Mouse (Mus musculus) kidney, embryonic 16.5 days (tissue): ENCODE results near the gene Mrtfa. TPM values are rescaled to one million over a fixed set of nuclear protein-coding genes. Genes with fewer than 3 reads are reported as not detected.

ENCODE experiments used
- ATAC-seq: fragments of 200-750 bp; cut with Nextera tagmentation; 2 replicates; pipeline ENCODE4 v1.8.0; 2017; ENCODE audit warnings: moderate TSS enrichment; ENCODE audit not compliant: low FRiP score, low TSS enrichment
- H3K27ac ChIP-seq: fragments of 300-500 bp; sonication (generic); 2 replicates; pipeline ENCODE4 v1.5.1; 2014; ENCODE audit warnings: low read length
- H3K27me3 ChIP-seq: fragments of 300-500 bp; sonication (generic); 2 replicates; pipeline ENCODE4 v1.6.1; 2014; ENCODE audit warnings: low read length, control low read depth, mixed read lengths; ENCODE audit not compliant: insufficient read depth
- H3K36me3 ChIP-seq: fragments of 300-500 bp; sonication (generic); 2 replicates; pipeline ENCODE4 v1.6.1; 2014; ENCODE audit warnings: low read length, control low read depth, mixed read lengths; ENCODE audit not compliant: insufficient read depth
- H3K4me1 ChIP-seq: fragments of 300-500 bp; sonication (generic); 2 replicates; pipeline ENCODE4 v1.6.1; 2014; ENCODE audit warnings: low read length, control low read depth, mixed read lengths; ENCODE audit not compliant: insufficient read depth
- H3K4me2 ChIP-seq: fragments of 300-500 bp; sonication (generic); replicated peaks from 2 replicates; pipeline ENCODE4 v1.6.1; 2014; ENCODE audit warnings: low read depth, low read length
- H3K4me3 ChIP-seq: fragments of 300-500 bp; sonication (generic); 2 replicates; pipeline ENCODE4 v1.5.1; 2014; ENCODE audit warnings: mild to moderate bottlenecking, low read length
- H3K9ac ChIP-seq: fragments of 300-500 bp; sonication (generic); replicated peaks from 2 replicates; pipeline ENCODE4 v1.6.1; 2014; ENCODE audit warnings: low read length
- H3K9me3 ChIP-seq: fragments of 300-500 bp; sonication (generic); 2 replicates; pipeline ENCODE4 v1.6.1; 2016; ENCODE audit warnings: low read length, control low read depth
- WGBS: fragments of 180-500 bp; shearing (Covaris S2); extraction: QIAGEN DNeasy Blood & Tissue Kit; methylation state at CpG from one replicate; pipeline ENCODE4 v1.1.7; 2014; 5-methylcytosine and 5-hydroxymethylcytosine counted together
- polyA plus RNA-seq: library from polyadenylated mRNA; unstranded; fragments of >200 nt; fragmentation: Nextera tagmentation; extraction: Ambion mirVana; gene quantifications from 2 replicates; pipeline ENCODE4 v1.2.1, GENCODE M21; 2015

The Mrtfa gene
- 22.6 and 28.3 TPM in 2 replicates for polyA plus RNA-seq

DNA sequence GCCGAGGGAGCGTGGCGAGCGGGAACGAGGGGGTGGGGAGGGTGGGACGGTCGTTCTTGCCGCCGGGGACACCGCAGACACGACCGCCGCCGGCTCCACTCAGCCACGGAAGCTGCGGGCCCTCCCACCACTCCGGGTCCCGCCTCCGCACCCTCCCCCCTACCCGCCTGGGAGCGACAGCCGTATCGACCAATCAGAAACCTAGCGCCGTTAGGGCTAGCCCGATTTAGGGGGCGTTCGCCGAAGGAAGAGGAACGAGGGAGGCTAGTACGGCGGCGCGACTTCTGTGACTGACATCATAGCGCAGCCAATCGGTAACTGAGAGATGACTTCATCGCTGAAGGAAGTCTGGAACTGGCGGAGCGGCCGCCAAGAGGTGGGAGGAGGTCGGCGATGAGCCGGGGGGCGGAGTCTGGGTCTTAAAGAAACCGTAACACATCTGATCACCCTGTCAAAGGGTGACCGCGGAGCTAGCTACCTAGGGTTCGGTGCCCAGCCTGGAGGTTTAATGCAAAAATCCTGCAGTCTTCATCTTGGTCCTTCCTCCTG is at the start of gene Mrtfa:
Gene Mrtfa, minus strand, starts transcription at position 128 of the 549 bp plus-strand sequence.
- H3K9ac ChIP-seq: peak within 1 kb of the TSS; percentile 94
- peak within 1 kb of the TSS; percentile 70 for H3K27ac ChIP-seq
- peaks cover 27% of the 10 kb centered on the region for H3K4me1 ChIP-seq
- no peaks in the 10 kb centered on the region for H3K27me3 ChIP-seq
- ATAC-seq: peak; percentile 99
- peak within 1 kb of the TSS; percentile 98 for H3K4me3 ChIP-seq
- H3K9me3 ChIP-seq: no peaks in the 10 kb centered on the region
- H3K4me2 ChIP-seq: peak within 1 kb of the TSS; percentile 95
- WGBS: 0% methylated on average over 42 of the region's 48 CpGs
- H3K36me3 ChIP-seq: no peaks in the 10 kb centered on the region

DNA sequence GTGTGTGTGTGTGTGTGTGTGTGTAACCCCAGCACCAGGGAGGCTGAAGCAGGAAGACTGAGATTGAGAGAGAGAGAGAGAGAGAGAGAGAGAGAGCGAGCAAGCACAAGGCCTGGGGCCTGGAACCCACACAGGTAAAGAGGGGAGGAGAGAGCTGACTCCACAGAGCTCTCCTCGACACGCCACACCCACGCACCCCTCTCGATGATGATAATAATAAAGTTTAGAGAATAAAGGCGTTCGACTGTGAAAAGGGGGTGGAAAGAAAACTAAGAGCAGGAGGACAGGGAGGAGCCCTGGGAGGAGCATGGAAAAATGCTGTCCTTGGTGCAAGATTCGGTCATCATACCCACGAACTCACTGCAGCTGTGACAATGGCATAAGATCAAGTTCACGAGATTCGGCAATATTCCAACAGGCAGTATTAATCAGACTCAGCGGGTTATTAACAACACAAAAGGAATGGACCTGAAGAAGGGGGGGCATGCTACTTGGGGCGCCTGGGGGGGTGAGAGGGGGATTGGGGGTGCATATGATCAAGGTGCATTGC is 49.3 kb upstream of the Mrtfa start:
- ATAC-seq: no peak
- no peaks in the 10 kb centered on the region for H3K36me3 ChIP-seq
- H3K27ac ChIP-seq: no peak overlapping the region
- no peak overlapping the region for H3K9ac ChIP-seq
- 68% methylated on average over 13 of the region's 13 CpGs for WGBS
- peaks cover 15% of the 10 kb centered on the region for H3K4me1 ChIP-seq
- H3K4me3 ChIP-seq: no peak overlapping the region
- H3K27me3 ChIP-seq: no peaks in the 10 kb centered on the region
- H3K4me2 ChIP-seq: no peak overlapping the region
- 0 out of 2 replicates have a peak, but pooled peaks cover 3% of the 10 kb centered on the region for H3K9me3 ChIP-seq

DNA sequence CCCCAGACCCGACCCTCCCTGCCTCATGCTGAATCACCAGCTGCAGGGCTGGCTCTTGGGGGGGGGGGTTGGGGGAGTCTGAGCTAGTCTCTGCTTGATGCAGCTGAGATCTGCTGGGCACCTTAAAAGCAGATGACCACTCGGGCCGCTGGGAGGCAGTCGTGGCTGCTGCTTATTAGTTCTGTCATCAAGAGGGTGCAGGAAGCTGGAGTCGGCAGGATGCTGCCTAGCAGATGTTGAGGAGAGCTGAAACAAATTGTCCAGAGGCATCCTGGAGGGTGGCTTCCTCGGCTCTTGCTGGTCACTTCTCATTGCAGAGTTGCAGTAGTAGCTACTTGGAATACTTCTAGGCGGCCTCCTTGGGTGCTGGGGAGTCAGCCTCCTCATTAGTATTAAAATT is 48.7 kb upstream of the Mrtfa start:
- no peak overlapping the region for H3K4me3 ChIP-seq
- 22% methylated on average over 7 of the region's 7 CpGs for WGBS
- H3K4me1 ChIP-seq: peaks cover 15% of the 10 kb centered on the region
- no peak overlapping the region for H3K4me2 ChIP-seq
- H3K27ac ChIP-seq: no peak overlapping the region
- 0 out of 2 replicates have a peak, but pooled peaks cover 4% of the 10 kb centered on the region for H3K27me3 ChIP-seq
- H3K9me3 ChIP-seq: no peaks in the 10 kb centered on the region
- H3K36me3 ChIP-seq: no peaks in the 10 kb centered on the region
- ATAC-seq: 0 out of 2 replicates have a peak, but pooled peaks have one; percentile 43
- no peak overlapping the region for H3K9ac ChIP-seq

DNA sequence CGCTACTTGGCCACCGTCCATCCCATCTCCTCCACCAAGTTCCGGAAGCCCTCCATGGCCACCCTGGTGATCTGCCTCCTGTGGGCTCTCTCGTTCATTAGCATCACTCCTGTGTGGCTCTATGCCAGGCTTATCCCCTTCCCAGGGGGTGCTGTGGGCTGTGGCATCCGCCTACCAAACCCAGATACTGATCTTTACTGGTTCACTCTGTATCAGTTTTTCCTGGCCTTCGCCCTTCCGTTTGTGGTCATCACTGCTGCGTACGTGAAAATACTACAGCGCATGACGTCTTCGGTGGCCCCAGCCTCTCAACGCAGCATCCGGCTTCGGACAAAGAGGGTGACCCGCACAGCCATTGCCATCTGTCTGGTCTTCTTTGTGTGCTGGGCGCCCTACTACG is 46.9 kb upstream of the Mrtfa start:
- Histone ChIP-seq H3K27me3 (0 out of 2 replicates have a peak, but pooled peaks cover 4% of the 10 kb centered on the region), H3K4me2 (no peak overlapping the region), H3K36me3 (no peaks in the 10 kb centered on the region), H3K4me3 (no peak overlapping the region), H3K9me3 (no peaks in the 10 kb centered on the region), H3K27ac (no peak overlapping the region), H3K9ac (no peak overlapping the region), H3K4me1 (peaks cover 15% of the 10 kb centered on the region)
- ATAC-seq: no peak
- 92% methylated on average over 18 of the region's 18 CpGs for WGBS

DNA sequence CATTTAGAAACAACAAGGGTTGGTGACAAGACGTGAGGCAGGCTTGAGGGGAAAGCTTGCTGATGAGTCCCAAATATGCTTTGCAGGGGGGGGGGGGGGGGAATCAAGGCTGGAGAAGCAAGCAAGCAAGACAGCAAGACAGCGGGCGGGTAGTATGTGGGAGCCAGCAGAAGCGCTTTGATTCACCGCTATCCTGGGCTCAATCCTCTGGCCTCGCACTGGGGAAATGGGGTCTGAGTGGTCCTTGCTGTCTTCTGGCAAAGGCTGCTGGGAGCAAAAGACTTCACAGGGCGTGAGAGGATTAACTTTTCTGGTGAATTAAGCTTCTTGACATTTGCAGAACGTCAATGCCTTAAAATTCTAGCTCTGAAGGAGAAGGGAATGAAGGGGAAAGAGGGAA is 45.5 kb upstream of the Mrtfa start:
- Histone ChIP-seq H3K9ac (no peak overlapping the region; the same call in 1 of the 2 replicates), H3K27me3 (0 out of 2 replicates have a peak, but pooled peaks cover 4% of the 10 kb centered on the region), H3K9me3 (no peaks in the 10 kb centered on the region), H3K4me2 (peak overlapping the region; percentile 78), H3K4me3 (peak overlapping the region; percentile 48), H3K4me1 (peaks cover 15% of the 10 kb centered on the region), H3K27ac (no peak overlapping the region), H3K36me3 (no peaks in the 10 kb centered on the region)
- 11% methylated on average over 8 of the region's 8 CpGs for WGBS
- ATAC-seq: no peak

DNA sequence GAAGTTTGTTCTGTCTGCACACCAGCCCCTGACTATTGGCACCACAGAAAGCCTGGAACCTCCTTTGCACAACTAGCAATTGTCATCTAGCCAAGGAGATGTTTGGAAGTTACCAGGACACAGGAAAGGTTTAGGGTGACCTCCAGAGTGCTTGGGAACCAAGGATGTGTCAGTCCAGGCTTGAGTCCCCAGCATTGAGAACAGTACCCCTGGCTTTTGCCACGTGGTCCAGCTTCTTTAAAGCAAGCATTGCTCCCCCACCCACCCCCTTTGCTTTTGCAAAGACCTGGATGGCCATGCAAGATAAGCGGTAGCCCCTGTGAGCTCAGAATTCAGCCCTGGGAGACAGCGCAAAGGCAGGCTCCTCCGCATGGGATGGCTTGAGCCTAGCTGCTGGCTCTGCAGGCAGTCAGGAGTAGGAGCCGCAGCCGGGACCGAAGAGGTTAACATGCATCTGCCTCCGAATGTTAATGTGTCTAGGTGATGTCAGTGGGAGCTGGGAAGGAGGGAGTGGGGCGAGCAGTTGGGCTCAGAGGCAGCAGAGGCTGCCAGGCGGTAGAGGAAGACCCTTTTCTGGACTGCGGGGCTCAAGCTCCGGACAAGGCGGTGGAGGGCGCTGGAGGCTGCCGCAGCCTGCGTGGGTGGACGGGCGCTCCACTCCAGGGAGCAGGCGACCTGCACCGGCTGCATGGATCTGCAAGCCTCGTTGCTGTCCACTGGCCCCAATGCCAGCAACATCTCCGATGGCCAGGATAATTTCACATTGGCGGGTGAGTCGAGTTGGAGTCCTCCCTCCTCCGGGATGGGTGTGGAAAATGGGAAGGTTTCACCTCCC is 44.7 kb upstream of the Mrtfa start, which contains the start of gene Mchr1:
Gene Mchr1, plus strand, starts transcription at position 414 of the 835 bp plus-strand sequence.
- H3K9me3 ChIP-seq: no peaks in the 10 kb centered on the region
- ATAC-seq: peak; percentile 88
- no peak within 1 kb of the TSS for H3K27ac ChIP-seq
- peak within 1 kb of the TSS; percentile 59 for H3K9ac ChIP-seq
- H3K4me1 ChIP-seq: peaks cover 15% of the 10 kb centered on the region
- H3K4me3 ChIP-seq: peak within 1 kb of the TSS; percentile 48
- peak within 1 kb of the TSS; percentile 78 for H3K4me2 ChIP-seq
- WGBS: 1% methylated on average over 25 of the region's 25 CpGs
- 0 out of 2 replicates have a peak, but pooled peaks cover 4% of the 10 kb centered on the region for H3K27me3 ChIP-seq
- H3K36me3 ChIP-seq: no peaks in the 10 kb centered on the region

DNA sequence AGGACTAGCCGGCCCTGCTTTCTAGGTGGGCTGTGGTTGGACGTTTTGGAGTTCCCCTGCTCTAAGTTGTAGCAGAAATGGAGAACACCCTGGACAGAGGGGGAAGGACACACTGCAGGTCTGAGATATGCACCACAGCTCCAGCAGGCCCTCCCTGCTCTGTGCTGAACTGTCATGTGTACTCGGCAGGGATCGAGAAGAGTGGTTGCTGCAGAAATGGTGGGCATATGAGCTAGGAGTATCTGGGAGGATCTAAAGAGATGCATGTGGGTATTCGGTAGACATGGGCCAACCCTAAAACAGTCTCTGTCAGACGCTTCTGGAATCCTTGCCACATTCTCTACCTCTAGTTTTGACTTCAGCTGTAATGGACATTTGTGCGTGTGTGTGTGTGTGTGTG is 40.8 kb upstream of the Mrtfa start:
- Histone ChIP-seq H3K9ac (no peak overlapping the region), H3K27me3 (0 out of 2 replicates have a peak, but pooled peaks cover 4% of the 10 kb centered on the region), H3K27ac (no peak overlapping the region), H3K4me3 (no peak overlapping the region), H3K4me2 (no peak overlapping the region), H3K36me3 (no peaks in the 10 kb centered on the region), H3K9me3 (no peaks in the 10 kb centered on the region), H3K4me1 (peaks cover 14% of the 10 kb centered on the region)
- WGBS: 73% methylated on average over 7 of the region's 7 CpGs
- ATAC-seq: no peak

DNA sequence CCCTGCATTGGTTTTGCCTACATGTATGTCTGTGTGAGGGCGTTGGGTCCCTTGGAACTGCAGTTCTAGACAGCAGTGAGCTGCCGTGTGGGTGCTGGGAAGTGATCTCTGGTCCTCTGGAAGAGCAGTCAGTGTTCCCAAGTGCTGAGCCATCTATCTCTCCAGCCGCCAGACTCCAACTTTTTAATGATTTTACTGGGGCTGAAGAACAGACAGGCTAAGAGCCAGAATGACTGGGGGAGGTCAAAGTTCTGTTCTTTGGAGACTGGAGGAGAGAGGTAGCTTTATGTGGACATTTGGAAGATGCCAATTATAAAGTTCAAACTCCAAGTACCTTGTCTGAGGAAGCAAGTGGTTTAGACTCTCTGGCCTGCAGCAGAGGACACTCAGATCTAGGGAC is 39.2 kb upstream of the Mrtfa start:
- 62% methylated on average over 3 of the region's 3 CpGs for WGBS
- Histone ChIP-seq H3K27me3 (0 out of 2 replicates have a peak, but pooled peaks cover 4% of the 10 kb centered on the region), H3K9me3 (no peaks in the 10 kb centered on the region), H3K4me1 (no peaks in the 10 kb centered on the region), H3K36me3 (no peaks in the 10 kb centered on the region), H3K9ac (no peak overlapping the region), H3K4me3 (no peak overlapping the region), H3K27ac (no peak overlapping the region), H3K4me2 (no peak overlapping the region)
- ATAC-seq: no peak

DNA sequence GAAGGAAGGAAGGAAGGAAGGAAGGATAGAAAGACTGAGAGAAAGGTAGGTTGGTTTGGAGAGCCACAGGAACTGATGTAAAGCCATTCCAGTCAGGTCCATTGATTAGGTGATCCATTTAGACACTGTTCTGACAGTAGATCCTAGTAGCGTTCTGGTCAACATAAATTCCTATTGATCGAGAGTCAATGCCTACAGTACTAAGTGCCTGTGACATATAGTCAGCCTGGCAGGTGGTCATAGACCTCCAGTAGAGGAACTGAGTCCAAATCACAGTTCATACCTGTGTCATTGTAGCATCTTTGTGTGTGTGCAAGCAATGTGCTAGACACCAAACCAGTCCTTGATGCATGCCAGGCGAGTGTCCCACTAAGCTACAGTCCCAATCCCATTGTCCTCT is 37.7 kb upstream of the Mrtfa start:
- Histone ChIP-seq H3K27me3 (no peaks in the 10 kb centered on the region), H3K9me3 (no peaks in the 10 kb centered on the region), H3K36me3 (no peaks in the 10 kb centered on the region), H3K4me1 (no peaks in the 10 kb centered on the region), H3K9ac (no peak overlapping the region), H3K4me3 (no peak overlapping the region), H3K4me2 (no peak overlapping the region), H3K27ac (no peak overlapping the region)
- WGBS: 95% methylated on average over 3 of the region's 3 CpGs
- ATAC-seq: no peak
